Mouse (Mus musculus) brain, embryonic 14.5 days (tissue): ENCODE results near the gene Plekhh3.

Experiments used
- CTCF ChIP-seq: fragments of 200-500 bp; IDR thresholded peaks from 2 replicates; pipeline ENCODE4 v1.5.1; 2012; ENCODE audit warnings: inconsistent platforms, mild to moderate bottlenecking, moderate library complexity, borderline replicate concordance; ENCODE audit not compliant: insufficient read depth, insufficient read length; ENCODE audit errors: extremely low read depth
- POLR2A ChIP-seq: fragments of 200-500 bp; IDR thresholded peaks from 2 replicates; pipeline ENCODE4 v1.6.1; 2012; ENCODE audit warnings: mild to moderate bottlenecking, inconsistent platforms, borderline replicate concordance; ENCODE audit not compliant: poor library complexity, insufficient read depth, insufficient read length, severe bottlenecking; ENCODE audit errors: extremely low read depth

GRCm38 (mm10) chr11:101196175-101196574 is 25.0 kb upstream of the Plekhh3 start:
- TF ChIP-seq CTCF (no peak), POLR2A (no peak)
